Mouse (Mus musculus) heart, adult 18-20 months (tissue): Measurements from ENCODE around the gene Sohlh1. TPM values are rescaled to one million over a fixed set of nuclear protein-coding genes. Genes with fewer than 3 reads are reported as not detected.
"Not testable (repeated sequence)": the region's sequence is repeated elsewhere in the genome, so short reads cannot be mapped to it uniquely, and the experiment has no call there.

ENCODE experiments used
- DNase-seq, 2 experiments: peaks; one replicate each; pipeline ENCODE4 v3.0.0; 2021 to 2022; ENCODE audit warnings: mixed read lengths in 1 of 2
- total RNA-seq, 2 experiments: library from RNA; stranded (reverse); gene quantifications; 2 replicates each; pipeline ENCODE4 v1.2.3; 2021

Sohlh1 gene
- total RNA-seq, 2 experiments from 2014 or later, result not detected

- DNase-seq, result no peak
These were observed 4.9 kb downstream of the Sohlh1 start for GRCm38 (mm10) chr2:25842161-25842560.

GRCm38 (mm10) chr2:25836291-25836690, 10.8 kb downstream of the Sohlh1 start:
- peak; percentile 50 to 85 for DNase-seq

GRCm38 (mm10) chr2:25830786-25831185, 16.3 kb downstream of the Sohlh1 start:
- DNase-seq, result peak; percentile 58 to 61

- DNase-seq, result no peak
These were observed 18.6 kb downstream of the Sohlh1 start for GRCm38 (mm10) chr2:25828344-25828947.

GRCm38 (mm10) chr2:25824751-25825150, 22.3 kb downstream of the Sohlh1 start:
- DNase-seq, result no peak

- DNase-seq, result peak; percentile 15 to 20
These were observed 24.2 kb downstream of the Sohlh1 start, which contains the start of gene Lcn9 for GRCm38 (mm10) chr2:25822806-25823205. Gene Lcn9, plus strand, starts transcription at chr2:25823153.

GRCm38 (mm10) chr2:25815748-25816147, 31.3 kb downstream of the Sohlh1 start, which contains the start of gene Glt6d1:
Gene Glt6d1, minus strand, starts transcription at chr2:25815848.
- not testable (repeated sequence) for DNase-seq

- no peak for DNase-seq
These were observed 33.7 kb downstream of the Sohlh1 start for GRCm38 (mm10) chr2:25813364-25813763.

GRCm38 (mm10) chr2:25811711-25812110, 35.3 kb downstream of the Sohlh1 start:
- no peak for DNase-seq

- DNase-seq, result no peak
These were observed 49.0 kb downstream of the Sohlh1 start for GRCm38 (mm10) chr2:25798065-25798464.

GRCm38 (mm10) chr2:25797635-25798034, 49.4 kb downstream of the Sohlh1 start:
- DNase-seq, result peak; percentile 27

Other genes starting within 250 kb of the Sohlh1 start
- gene Rabl6, start 238.7 kb downstream of the Sohlh1 start, total RNA-seq, result 10 to 100 TPM; 63.5 to 63.8 TPM
- gene Ccdc183, start 229.6 kb downstream of the Sohlh1 start, total RNA-seq, result not detected
- 10 to 100 TPM; 33.9 to 37.9 TPM for gene Tmem141, start 225.2 kb downstream of the Sohlh1 start, total RNA-seq
- 1 to 10 TPM; 7.1 to 8.1 TPM for gene Fcna, start 219.2 kb downstream of the Sohlh1 start, total RNA-seq
- gene Lcn8, start 194.1 kb downstream of the Sohlh1 start, total RNA-seq, result under 1 TPM; 0.64 to 0.72 TPM
- not detected for gene Lcn5, start 189.3 kb downstream of the Sohlh1 start, total RNA-seq
- gene Lcn6, start 170.5 kb downstream of the Sohlh1 start, total RNA-seq, result not detected
- gene Lcn10, start 164.5 kb downstream of the Sohlh1 start, total RNA-seq, result not detected
- gene Obp2a, start 147.2 kb downstream of the Sohlh1 start, total RNA-seq, result not detected
- gene Bmyc, start 140.5 kb downstream of the Sohlh1 start, total RNA-seq, result 10 to 100 TPM; 16.9 to 18.3 TPM
- gene Obp2b, start 110.2 kb downstream of the Sohlh1 start, total RNA-seq, result not detected
- not detected for gene Lcn3, start 81.7 kb downstream of the Sohlh1 start, total RNA-seq
- gene Lcn11, start 70.2 kb downstream of the Sohlh1 start, total RNA-seq, result not detected
- not detected for gene Gm13539, start 65.0 kb downstream of the Sohlh1 start, total RNA-seq
- not detected for gene Glt6d1, start 31.4 kb downstream of the Sohlh1 start, total RNA-seq
- not detected for gene Lcn9, start 24.1 kb downstream of the Sohlh1 start, total RNA-seq
- under 1 TPM; 0.21 to 0.25 TPM for gene Kcnt1, start 16.5 kb upstream of the Sohlh1 start, total RNA-seq
- gene Camsap1, start 136.0 kb upstream of the Sohlh1 start, total RNA-seq, result 10 to 100 TPM; 32.6 to 32.8 TPM
- gene Ubac1, start 174.5 kb upstream of the Sohlh1 start, total RNA-seq, result 10 to 100 TPM; 80.3 to 90.3 TPM